Mouse (Mus musculus): ENCODE data around the gene Kdm3a.

Gene Kdm3a

DNA sequence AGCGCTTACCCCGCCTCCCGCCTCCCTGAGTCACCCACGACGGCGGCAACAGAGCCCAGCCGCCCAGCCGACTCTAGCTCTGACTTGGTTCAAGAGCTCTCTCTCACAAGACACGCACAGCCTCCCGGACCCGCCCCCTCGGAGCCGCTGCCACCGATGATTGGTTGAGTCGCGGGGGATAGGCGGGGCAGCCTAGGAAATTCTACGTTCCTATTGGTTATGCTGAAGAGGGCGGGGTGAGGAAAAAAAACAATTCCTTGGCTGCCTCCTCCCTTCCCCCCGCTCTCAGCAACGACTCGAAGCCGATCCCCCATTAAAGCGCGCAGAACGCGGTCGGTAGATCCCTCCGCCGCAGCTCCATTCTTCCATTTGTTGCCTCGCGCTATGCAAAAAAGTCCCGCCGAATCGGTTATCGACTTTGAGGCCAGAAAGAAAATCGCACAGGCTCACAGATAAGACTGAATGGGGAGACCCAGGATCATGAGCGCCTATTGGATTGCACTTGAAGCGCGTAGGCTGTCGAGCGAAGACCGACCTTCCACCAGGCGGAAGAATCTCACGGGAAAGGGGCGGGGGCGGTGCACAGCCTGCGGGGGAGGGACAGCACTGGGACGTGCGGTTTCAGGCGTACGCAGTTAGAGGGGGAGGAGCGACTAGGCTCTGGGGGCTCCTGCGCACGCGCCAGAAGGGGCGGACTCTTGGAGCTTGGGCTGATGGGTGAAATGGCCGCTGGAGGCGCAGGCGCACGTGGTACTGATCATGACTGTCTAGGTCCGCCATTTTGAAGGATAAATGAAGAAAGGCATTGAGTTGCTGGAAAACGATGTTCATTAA is at the start of gene Kdm3a:
Gene Kdm3a, minus strand, starts transcription at position 162 of the 834 bp plus-strand sequence.
- DNase-seq (ENCODE audit: low read depth) = peak; percentile 96

DNA sequence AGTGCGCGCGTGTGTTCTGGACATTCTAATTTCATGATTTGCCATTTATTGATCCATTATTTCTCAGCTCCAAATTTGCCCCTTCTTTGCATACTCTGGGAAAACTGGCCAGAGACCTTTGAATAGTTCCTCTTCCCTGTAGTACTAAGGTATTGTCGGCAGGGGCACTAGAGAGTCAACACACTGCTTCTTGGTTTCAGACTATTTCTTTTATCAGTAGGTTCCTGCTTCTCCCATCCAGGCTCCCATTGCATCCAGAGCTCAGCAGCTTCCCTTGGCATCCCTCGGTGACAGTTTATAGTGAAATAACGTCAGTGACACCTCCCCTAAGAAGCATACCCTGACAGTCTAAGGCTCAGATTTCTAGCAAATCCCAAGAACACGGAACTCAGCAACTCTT is 46.1 kb upstream of the Kdm3a start:
- DNase-seq (ENCODE audit: low read depth) = no peak

DNA sequence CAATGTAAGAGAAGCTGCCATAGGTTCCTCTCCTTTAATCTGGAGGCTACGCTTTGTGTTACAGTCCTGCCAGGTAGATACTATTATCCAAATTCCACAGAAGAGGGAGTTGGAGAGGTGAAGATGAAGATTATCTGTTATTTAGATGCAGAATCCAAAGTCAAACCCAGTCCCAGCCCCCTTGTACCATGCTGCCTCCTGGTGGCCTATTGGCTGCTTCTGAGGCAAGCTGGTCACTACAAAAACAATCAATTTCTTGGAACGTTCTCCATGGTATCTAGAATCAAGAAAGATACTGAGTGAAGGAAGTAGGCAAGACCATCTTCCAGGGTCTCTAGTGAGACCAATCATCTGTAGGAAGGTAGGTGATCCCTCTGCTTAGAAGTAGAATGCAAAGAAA is 40.4 kb upstream of the Kdm3a start:
- DNase-seq (ENCODE audit: low read depth) = peak; percentile 43

DNA sequence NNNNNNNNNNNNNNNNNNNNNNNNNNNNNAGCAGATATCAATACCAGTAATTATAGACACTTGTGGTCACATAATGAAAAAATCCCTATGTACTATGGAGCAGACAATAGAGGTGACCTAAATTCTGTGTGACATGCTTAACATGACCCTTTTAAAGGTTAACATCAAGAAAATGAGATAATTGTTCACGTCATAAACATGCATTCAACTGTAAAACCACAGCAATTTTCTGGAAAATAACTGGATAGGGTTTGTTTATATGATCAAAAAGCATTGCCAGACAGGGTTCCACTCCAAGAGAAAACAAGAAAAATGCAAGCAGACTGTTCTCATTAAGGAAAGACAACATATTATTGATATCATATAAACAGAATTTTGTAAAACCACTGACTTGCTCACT is 31.7 kb upstream of the Kdm3a start:
- DNase-seq (ENCODE audit: low read depth) = no peak

DNA sequence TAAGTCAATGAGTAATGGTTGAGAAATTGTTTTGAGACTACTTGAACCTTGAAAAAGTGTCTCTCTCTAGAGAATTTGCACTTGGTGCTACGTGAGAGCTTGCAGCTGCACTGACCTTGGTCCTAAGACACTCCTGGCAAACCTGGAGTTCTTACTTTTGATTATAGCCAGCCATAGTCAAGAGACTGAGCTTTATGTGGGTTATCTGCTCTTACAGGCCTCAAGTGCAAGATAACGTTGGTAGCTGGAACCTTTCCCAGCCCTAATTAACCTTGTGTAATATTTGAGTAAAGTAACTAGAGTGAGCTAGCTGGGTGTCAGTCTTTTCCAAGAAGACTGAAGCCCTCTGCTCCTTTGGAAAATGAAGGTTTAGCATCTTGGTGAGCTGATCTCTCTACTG is 25.5 kb upstream of the Kdm3a start:
- peak; percentile 50 for DNase-seq (ENCODE audit: low read depth)

DNA sequence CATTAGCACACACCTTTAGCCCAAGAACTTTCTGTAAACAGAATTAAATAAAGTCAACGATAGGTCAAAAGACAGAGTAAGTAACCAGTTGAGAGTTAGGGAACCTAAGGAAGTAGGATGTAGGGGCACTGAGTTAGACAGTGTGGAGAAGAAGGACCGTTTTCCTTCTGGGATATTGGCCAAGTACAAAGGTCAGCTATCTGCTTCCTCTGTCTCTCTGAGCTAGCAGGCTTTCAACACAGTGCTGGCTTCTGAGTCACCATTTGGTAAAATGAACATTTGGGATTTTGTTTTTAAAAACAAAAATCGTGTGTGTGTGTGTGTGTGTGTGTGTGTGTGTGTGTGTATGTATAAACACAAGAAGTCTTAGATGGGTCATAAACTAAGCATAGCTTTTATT is 23.0 kb upstream of the Kdm3a start:
- DNase-seq (ENCODE audit: low read depth) = no peak

DNA sequence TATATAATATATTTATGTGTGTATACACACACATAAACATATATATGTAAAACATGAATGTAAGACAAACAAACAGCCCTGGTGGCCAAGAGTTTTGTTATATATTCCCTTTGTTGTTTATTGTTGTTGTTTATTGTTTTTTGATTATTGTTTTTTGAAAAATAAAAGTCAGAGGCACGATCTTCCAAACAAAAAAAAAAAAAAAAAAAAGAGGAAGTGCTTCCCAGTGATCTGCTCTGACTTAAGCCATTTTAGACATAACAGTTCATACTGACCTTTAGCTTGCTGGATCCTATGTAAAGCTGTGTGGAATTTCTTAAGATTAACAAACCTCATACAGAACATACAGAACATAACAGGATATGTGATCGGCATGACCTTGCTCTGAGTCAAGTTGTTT is 19.1 kb upstream of the Kdm3a start:
- no peak for DNase-seq (ENCODE audit: low read depth)

DNA sequence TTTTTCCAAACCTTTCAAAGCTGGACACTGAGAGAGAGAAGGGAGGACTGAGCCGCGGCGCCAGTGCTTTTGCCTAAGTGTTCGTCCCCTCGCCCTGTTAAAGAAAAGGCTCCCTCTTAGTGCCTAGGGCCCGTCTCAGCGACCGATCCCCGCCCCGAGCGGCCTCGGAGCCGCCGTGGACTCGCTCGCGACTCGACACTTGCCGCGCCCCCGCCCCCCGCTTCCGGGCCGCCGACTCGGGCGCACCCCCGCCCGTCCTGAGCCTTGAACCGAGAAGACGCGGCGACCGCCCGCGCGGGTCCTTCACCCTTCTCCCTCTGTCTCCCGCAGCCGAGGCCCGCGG is 333 bp downstream of the Kdm3a start:
- no peak for DNase-seq (ENCODE audit: low read depth)

DNA sequence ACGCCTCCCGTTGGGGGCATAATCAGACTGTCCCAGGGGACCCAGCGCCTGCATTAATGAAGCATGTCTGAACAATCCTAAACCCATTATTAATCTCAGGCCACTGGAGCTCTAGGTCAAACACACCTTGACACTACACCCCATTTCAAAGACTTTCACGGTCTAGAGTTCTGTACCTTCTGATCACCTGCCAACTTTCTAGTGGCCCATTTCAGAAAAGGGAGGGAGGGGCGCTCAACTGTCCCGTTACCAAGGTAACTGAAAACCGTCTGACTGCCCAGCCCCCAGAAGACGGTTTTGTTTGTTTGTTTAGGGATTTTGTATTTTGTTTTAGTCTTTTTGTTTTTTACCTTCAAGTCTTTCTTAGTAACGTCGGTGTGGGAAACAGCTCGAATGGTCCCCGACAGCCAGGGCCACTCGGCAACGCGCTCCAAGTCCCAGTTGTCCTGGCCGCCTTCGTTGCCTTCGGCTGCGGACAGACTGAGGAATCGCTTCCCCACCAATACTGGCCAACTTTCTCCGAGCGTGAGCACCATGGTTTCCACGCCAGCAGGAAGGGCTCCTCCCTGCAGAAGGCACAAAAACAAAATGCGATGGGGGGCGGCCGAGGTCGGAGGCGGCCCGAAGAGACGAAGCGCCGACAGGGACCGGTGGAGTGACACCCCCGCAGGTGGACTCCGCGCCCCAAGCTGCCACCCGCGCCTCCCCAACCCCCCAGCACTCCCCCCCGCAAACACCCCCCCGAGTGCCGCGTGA is 906 bp downstream of the Kdm3a start:
- peak; percentile 17 for DNase-seq (ENCODE audit: low read depth)

DNA sequence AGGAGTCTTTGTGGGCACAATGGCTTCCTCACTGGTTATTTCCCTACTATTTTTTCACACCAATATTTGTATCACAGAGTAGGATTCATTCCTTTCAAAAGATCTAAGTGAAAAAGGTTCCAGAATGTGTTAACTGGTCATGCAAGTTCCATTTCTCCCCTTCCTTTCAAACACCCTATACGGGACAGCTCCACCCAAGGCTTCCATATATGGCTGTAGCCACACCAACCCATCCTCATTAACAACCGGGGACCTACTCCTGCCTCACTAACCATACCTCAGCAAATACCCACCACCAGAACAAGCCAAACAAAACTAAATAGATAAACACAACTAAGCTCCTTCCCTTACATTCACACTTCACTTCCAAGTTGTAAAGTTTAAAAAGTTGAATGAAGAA is 1.6 kb downstream of the Kdm3a start:
- peak; percentile 14 for DNase-seq (ENCODE audit: low read depth)

DNA sequence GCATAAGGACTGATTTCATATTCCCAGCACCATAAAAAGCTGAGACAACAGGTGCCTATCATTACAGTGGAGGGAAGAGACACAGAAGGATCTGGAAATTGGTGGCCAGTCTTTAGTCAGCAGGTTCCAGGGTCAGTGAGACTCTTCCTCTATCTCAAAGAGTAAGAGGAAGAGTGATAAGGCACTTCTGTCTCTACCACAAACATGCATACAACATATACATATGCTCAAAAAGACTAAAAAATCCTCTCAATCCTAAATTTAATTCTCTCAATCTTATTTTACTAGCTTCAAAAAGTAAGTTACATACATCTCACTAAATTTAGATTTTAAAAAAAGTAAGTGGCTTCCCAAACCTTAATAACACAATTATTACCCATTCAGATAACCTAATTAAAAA is 5.5 kb downstream of the Kdm3a start:
- no peak for DNase-seq (ENCODE audit: low read depth)

DNA sequence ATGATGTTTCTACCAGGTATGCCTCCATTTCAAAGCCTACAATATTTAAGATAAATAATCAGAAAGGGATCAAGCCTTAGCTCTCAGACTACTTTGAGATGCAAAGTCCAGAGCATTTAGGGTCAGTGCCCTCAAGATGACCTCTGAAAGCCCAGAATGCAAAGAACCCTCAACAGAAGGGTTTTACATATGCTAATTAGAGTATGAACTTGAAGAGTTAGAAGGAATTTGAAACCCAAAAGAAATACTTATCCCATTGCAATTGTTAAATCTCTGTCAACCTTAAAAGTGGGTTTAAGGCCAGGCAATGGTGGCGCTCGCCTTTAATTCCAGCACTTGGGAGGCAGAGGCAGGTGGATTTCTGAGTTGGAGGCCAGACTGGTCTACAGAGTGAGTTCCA is 6.8 kb downstream of the Kdm3a start:
- no peak for DNase-seq (ENCODE audit: low read depth)

DNA sequence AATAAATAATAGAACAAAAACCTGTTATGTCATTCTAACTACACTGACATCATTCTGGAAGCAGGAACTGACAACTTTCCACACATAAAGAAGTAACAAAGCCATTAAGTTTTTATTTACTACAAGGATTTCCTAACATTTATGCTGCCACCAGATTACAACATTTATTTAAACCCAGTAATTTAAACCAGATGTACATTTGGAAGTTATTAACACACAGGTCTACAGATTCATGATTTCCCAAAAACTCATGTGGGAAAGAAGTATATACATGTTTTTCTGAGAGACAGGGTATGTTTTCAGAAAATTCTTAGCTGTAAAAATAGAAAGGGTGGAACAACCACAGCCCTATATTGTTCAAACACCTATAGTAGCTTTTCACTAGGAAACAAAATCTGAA is 8.1 kb downstream of the Kdm3a start:
- no peak for DNase-seq (ENCODE audit: low read depth)

DNA sequence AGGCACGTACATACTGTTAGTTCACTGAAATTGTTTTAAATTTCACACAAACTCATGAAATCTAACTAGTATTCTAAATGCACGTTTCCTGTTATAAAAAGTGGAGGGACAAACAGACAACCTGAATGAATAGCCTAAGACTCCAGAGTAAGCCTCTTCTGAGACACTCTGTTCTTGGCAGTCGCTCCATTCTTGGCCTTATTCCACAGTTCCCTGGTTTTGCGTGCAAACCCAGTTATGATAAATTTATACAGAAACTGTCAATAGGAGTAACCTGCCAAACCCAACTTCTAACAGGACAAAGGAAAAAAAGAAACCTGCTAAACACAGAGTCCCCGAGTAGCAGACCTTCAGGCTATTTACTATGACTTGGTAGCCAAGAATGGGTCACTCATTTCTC is 10.8 kb downstream of the Kdm3a start:
- no peak for DNase-seq (ENCODE audit: low read depth)

DNA sequence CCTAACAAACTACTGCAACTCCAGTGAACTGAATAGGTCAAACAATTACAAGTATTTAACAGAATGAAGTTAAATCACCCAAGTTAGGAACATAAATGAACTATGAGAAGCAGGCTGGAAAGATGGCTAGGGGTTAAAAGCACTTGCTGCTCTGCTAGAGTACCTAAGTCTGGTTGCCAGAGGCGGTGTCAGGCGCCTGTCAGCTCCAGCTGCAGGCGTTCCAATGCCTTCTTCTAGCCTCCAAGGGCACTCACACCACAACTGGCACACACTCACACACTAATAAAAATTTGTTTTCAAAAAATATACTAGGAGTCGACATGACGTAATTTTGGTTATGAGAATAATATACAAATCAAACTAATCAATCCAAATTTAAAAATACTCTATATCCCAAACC is 11.2 kb downstream of the Kdm3a start:
- no peak for DNase-seq (ENCODE audit: low read depth)

DNA sequence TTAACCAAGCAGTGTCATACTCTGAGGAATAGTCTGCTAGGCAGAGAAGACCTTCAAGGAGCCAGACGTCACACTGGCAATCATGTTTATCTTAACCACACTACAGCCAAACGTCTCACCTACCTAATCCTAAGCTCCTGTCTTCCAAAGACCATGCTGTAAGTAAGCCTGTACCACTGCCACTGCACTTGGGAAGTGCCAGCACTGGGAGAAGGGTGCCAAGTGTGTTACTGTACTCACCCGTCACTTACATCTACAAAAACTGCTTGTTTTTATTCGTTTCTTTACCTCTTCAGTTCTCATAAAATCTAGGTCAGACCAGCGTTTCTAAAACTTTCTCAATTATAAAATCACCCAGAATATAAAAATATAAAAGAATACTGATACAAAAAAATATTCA is 15.8 kb downstream of the Kdm3a start:
- no peak for DNase-seq (ENCODE audit: low read depth)

DNA sequence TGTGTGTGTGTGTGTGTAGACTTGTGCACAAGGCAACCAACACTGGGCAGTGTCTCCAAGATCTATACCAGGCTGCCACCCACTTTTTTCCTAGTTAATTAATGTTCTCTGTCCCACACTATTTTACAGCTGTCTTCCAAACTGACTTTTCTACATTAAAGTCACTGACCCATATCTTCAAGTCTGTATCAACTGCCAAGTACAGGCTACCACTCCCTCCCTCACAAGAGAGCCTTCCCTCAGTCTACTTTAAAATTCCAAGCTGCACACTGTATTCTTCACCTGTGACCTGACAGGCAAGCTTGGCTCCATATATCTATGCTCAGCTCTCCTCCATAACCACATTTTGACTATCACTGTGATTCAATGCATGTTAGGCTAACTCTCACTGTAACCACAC is 19.6 kb downstream of the Kdm3a start:
- DNase-seq (ENCODE audit: low read depth) = no peak

DNA sequence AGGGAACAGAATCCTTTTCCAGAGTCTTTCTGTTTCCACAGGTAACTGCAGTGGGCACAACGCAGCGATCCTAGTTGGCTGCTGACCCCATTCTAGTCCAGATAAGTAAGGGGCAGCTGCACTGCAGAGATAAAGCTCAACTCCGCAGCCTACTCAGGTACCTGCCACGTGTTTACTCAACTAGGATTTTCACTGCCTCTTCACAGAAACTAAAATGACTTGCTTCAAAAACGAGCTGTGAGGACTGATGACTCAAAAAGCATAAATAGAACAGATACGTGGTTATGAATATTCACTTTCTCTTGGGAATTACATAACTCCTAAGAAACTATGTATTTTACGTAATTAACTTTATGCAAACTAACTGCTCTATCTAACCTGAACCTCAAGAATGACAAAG is 22.8 kb downstream of the Kdm3a start:
- peak; percentile 38 for DNase-seq (ENCODE audit: low read depth)

DNA sequence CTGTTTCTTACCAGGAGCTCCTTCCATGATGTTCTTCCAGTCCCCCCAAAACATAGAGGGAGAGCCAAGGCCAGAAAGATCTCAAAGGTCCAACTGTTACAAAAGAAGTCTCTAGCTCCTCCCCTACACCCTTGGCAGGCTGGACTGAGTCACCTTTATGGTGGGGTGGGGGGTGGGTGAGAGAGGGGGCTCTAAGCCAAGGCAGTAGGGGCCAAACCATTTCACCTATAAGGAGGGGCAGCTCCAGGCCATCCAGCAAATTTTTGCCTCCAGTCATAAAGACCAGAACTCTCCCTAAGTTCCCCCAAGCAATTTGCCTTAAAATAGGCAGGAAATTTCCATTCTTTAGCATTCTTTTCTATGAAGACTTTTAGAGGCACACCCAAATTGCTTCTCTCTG is 23.8 kb downstream of the Kdm3a start:
- DNase-seq (ENCODE audit: low read depth) = no peak

DNA sequence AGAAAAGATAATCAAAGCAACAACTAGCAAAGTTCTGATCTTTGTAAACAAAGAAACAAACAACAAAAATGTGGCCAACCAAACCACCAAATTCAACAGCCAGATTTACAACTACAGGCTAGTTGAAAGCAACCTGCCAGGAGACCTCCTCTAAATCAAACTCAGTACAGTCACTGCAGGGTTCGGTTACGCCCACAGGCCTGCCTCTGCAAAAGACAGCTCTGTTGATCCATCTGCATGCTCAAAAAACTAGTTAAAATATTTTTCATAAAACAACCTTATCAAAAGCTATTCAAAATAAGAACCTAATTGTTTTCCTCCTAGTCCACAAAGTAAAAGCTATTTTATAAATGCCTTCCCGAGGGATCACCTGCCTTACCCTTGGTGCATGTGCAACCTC is 25.0 kb downstream of the Kdm3a start:
- no peak for DNase-seq (ENCODE audit: low read depth)

DNA sequence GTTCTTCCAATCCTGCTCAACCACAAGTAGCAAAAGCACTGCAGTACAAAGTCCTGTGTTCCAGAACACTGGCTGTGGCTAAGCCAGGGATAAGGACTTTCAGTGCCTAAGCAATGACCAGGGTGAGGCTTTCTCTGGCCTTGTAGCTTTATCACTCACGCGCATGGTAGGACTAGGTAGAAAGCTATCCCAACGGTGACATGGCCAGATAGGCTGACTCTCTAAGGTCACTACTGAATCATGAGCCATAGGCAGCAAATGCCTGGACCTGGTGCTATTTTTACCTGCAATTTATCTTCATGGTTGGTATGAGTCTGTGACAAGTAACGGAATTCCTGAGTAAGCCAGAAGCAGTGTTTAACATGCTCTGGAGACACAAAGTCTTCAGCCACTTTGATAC is 42.6 kb downstream of the Kdm3a start:
- DNase-seq (ENCODE audit: low read depth) = no peak

DNA sequence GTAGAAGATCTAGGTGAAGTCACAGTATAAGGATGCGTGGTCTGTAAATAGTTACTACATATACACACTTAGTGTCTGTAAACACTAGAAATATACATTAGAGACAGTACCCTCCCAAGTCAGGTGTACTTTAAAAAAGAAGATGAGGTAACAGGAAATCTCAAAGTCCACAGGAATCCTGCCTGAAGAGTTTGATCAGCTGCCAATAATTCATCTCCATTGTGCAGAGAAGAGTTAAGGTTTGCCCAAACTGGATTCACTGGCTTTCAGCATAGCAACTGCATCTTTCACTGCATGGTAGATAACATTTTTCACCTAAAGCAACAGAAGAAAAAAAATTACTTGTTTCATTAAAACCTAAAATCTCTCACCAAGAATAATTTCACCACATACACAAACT is 43.4 kb downstream of the Kdm3a start:
- DNase-seq (ENCODE audit: low read depth) = no peak

DNA sequence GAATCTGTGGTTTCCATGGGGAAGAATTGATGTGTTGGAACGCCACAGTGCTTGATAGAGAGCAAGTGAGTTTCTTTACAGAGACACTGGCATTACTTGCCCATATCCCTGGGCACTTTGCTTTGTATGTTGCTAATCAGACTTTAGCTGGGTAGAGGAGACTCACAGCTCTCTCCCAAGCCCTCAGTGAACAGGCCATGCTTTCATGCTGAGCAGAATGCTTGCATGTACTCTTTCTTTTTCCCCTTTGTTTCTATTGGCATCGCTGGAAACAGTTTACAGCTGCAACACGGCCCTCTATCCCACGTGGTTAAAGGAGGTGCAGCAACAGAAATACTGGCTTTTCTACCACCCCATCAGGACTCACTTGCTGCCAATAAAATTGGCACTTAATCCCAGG is 49.6 kb downstream of the Kdm3a start:
- no peak for DNase-seq (ENCODE audit: low read depth)

DNA sequence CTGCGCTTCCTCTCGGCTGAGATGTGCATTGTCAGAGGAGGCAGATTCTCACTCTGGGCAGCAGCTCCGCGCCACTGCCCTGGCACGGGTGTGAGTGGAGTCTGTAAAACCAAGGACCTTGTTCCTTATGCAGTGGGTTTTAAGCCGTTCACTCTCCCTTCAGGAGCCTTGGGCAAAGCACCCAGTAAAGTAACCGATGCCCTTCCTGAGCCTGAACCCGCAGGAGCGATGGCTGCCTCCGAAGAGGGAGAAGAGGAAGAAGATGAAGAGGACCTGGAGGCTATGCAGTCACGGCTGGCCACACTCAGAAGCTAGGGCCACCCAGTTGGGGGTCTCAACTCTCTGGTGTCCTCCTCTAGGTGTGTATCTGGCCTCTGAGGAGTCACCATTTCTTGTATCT is 53.3 kb downstream of the Kdm3a start:
- DNase-seq (ENCODE audit: low read depth) = no peak
